Mouse (Mus musculus) limb, embryonic 14.5 days (tissue): ENCODE data around the gene Fmod. TPM values are rescaled to one million over a fixed set of nuclear protein-coding genes. Genes with fewer than 3 reads are reported as not detected.

ENCODE experiments used
- ATAC-seq: fragments of 200-750 bp; cut with Nextera tagmentation; 2 replicates; pipeline ENCODE4 v1.8.0; 2017; ENCODE audit warnings: low read depth, moderate number of reproducible peaks, moderate TSS enrichment; ENCODE audit not compliant: low FRiP score
- DNase-seq: peaks from one replicate; pipeline ENCODE4 v3.0.0-alpha.2; 2015; ENCODE audit warnings: low spot score
- H3K27ac ChIP-seq: fragments of 300-500 bp; sonication (generic); replicated peaks from 2 replicates; pipeline ENCODE4 v1.5.1; 2014; ENCODE audit warnings: low read depth, mild to moderate bottlenecking, low read length, moderate library complexity, mixed read lengths
- H3K27me3 ChIP-seq: fragments of 300-500 bp; sonication (generic); 2 replicates; pipeline ENCODE4 v1.6.1; 2014; ENCODE audit warnings: low read length, mixed read lengths; ENCODE audit not compliant: control insufficient read depth, insufficient read depth
- H3K36me3 ChIP-seq: fragments of 300-500 bp; sonication (generic); 2 replicates; pipeline ENCODE4 v1.6.1; 2014; ENCODE audit warnings: mild to moderate bottlenecking, low read length, moderate library complexity, mixed read lengths; ENCODE audit not compliant: control insufficient read depth, insufficient read depth
- H3K4me1 ChIP-seq: fragments of 300-500 bp; sonication (generic); 2 replicates; pipeline ENCODE4 v1.6.1; 2014; ENCODE audit warnings: antibody characterized with exemption, low read length, mixed read lengths; ENCODE audit not compliant: control insufficient read depth, insufficient read depth
- H3K4me2 ChIP-seq: fragments of 300-500 bp; sonication (generic); replicated peaks from 2 replicates; pipeline ENCODE4 v1.6.1; 2014; ENCODE audit warnings: low read depth, mild to moderate bottlenecking, low read length, moderate library complexity; ENCODE audit not compliant: severe bottlenecking
- H3K4me3 ChIP-seq: fragments of 300-500 bp; sonication (generic); replicated peaks from 2 replicates; pipeline ENCODE4 v1.5.1; 2014; ENCODE audit warnings: low read length
- H3K9ac ChIP-seq: fragments of 300-500 bp; sonication (generic); 2 replicates; pipeline ENCODE4 v1.6.1; 2014; ENCODE audit warnings: mild to moderate bottlenecking, low read depth, low read length, moderate library complexity; ENCODE audit not compliant: severe bottlenecking
- H3K9me3 ChIP-seq: fragments of 300-500 bp; sonication (generic); 2 replicates; pipeline ENCODE4 v1.6.1; 2016; ENCODE audit warnings: low read length; ENCODE audit not compliant: control insufficient read depth
- POLR2A ChIP-seq: fragments of 200-500 bp; IDR thresholded peaks from 2 replicates; pipeline ENCODE4 v1.8.0; 2012; ENCODE audit warnings: inconsistent platforms, mild to moderate bottlenecking, moderate library complexity, borderline replicate concordance; ENCODE audit not compliant: insufficient read depth, insufficient read length; ENCODE audit errors: extremely low read depth
- WGBS: fragments of 180-500 bp; shearing (Covaris S2); extraction: QIAGEN DNeasy Blood & Tissue Kit; methylation state at CpG from one replicate; pipeline ENCODE4 v1.1.7; 2014; 5-methylcytosine and 5-hydroxymethylcytosine counted together
- polyA plus RNA-seq, 2 experiments: library from polyadenylated mRNA; depleted of rRNA in 1 of 2; stranded (reverse) in 1 of 2; unstranded in 1 of 2; fragments of >200 nt; fragmentation: Nextera tagmentation in 1 of 2; extraction: Ambion mirVana in 1 of 2; gene quantifications; 2 replicates each; pipeline versions ENCODE4 v1.2.1 to v1.2.3; 2012 to 2014

Gene Fmod
- polyA plus RNA-seq, 2 experiments, result 75.1 to 86.7 TPM

DNA sequence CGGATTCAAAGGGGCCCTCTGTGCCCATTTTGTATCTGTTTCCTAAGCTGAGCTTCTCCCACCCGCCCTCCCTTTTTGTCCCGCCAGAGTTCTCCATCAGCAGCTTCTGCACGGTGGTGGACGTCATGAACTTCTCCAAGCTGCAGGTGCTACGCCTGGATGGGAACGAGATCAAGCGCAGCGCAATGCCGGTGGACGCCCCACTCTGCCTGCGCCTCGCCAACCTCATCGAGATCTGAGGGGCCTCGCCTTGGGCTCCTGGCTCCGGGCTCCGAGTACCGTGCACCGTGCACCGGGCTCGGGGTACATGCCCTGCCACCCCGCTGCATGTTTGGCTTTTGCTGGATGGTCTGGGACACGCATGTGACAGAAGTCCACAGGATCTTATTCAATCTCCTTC lies 9.3 kb downstream of the Fmod start:
- H3K27ac ChIP-seq, result no peak overlapping the region
- DNase-seq (no peak), ATAC-seq (no peak)
- no peaks in the 10 kb centered on the region for H3K9me3 ChIP-seq
- H3K4me1 ChIP-seq, result peaks cover 12% of the 10 kb centered on the region
- H3K4me3 ChIP-seq, result peak overlapping the region; percentile 15; the same call in 1 of the 2 replicates
- H3K36me3 ChIP-seq, result no peaks in the 10 kb centered on the region
- TF ChIP-seq POLR2A, result no peak
- H3K9ac ChIP-seq, result 0 out of 2 replicates have a peak overlapping the region, but pooled peaks have one; percentile 38
- WGBS, result 24% methylated on average over 23 of the region's 23 CpGs
- peak overlapping the region; percentile 51 for H3K4me2 ChIP-seq
- H3K27me3 ChIP-seq, result no peaks in the 10 kb centered on the region

DNA sequence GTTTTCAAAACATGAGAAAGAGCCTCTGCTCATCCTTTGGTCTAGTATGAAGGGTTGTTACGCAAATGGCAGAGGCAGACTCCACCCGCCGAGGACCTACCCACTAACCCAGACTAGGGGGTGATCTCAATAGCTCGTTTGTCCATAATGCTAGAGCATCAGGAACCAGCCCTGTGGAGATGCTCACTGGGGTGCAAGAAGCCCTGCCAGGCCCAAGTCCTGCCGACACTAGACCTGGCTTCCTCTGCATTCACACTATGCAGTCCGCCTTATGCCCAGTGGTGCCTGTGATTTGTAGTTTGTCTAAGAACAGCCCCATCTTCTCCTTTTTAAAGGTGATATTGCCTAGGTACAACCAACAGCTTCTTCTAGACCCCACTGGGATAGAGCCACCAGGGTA lies 10.4 kb downstream of the Fmod start:
- DNase-seq, result no peak
- no peak overlapping the region for H3K9ac ChIP-seq
- ATAC-seq, result no peak

DNA sequence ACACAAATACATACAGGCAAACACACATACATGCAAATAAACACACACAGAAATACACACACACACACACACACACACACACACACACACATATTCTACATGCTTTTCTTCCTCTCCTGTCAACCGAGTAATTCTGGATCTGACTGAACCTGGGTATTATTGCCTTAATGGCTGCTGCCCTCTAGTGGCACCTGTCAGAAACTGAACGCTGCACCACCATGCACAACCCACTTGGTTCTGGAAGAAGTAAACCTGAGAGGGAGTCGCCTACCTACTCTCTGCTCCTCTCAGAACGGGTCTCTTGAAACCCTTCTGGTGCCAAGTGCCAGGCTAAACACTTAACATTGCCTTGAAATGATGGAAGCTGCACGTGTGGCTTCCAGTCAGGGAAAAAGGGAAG lies 11.7 kb downstream of the Fmod start:
- H3K9ac ChIP-seq, result no peak overlapping the region
- H3K4me2 ChIP-seq, result no peak overlapping the region
- ATAC-seq, result peak; percentile 76
- H3K27me3 ChIP-seq, result no peaks in the 10 kb centered on the region
- H3K27ac ChIP-seq, result no peak overlapping the region
- DNase-seq, result peak; percentile 87
- WGBS, result 1% methylated on average over 5 of the region's 5 CpGs
- no peaks in the 10 kb centered on the region for H3K36me3 ChIP-seq
- no peak overlapping the region for H3K4me3 ChIP-seq
- peaks cover 1% of the 10 kb centered on the region; the same call in 1 of the 2 replicates for H3K4me1 ChIP-seq
- H3K9me3 ChIP-seq, result no peaks in the 10 kb centered on the region
- no peak for TF ChIP-seq POLR2A

More for the DNA sequence above, 10.4 kb downstream of the Fmod start:
- H3K4me3 ChIP-seq, result no peak overlapping the region
- no peak overlapping the region for H3K4me2 ChIP-seq
- H3K27me3 ChIP-seq, result no peaks in the 10 kb centered on the region
- 81% methylated on average over 6 of the region's 6 CpGs for WGBS
- peaks cover 12% of the 10 kb centered on the region for H3K4me1 ChIP-seq
- H3K9me3 ChIP-seq, result no peaks in the 10 kb centered on the region
- TF ChIP-seq POLR2A, result no peak
- H3K27ac ChIP-seq, result no peak overlapping the region
- H3K36me3 ChIP-seq, result no peaks in the 10 kb centered on the region

DNA sequence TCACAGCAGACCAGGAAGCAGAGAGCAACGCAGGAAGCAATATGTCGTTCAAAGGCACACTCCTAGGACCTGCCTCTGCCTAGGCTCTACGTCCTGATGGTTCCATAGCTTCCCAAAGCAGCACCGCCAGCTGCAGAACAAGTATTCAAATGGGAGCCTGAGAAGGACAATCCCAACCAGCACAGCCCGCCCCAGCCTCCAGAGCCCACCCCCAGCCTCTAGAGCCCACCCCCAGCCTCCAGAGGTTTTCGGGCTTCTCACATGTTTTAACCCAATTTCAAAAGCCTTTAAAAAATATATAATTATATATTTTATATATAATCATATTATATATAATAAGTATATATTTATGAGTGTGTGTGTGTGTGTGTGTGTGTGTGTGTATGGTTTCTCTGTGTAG lies 12.5 kb downstream of the Fmod start:
- DNase-seq (no peak), ATAC-seq (no peak)
- Histone ChIP-seq H3K4me1 (no peaks in the 10 kb centered on the region), H3K36me3 (no peaks in the 10 kb centered on the region), H3K9me3 (no peaks in the 10 kb centered on the region), H3K4me3 (no peak overlapping the region), H3K27ac (no peak overlapping the region), H3K9ac (no peak overlapping the region), H3K4me2 (no peak overlapping the region), H3K27me3 (no peaks in the 10 kb centered on the region)
- no peak for TF ChIP-seq POLR2A
- 71% methylated on average over 6 of the region's 6 CpGs for WGBS

DNA sequence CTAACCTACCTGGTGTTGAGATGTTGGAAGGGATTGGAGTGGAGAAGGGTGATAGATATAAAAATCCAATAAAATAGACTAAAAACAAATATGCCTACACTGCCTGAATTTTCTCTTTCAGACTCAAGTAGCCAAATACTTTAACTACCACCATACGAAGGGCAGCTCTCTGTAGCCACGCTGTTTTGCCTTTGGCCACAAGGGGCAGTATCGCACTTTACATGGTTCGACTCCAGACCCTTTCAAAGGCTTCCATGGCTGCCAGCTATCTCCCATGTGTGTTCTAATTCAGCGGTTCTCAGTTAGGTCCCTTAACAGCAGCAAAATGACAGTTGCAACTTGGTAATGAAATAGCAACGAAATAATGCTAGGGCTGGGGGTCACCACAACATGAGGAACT lies 16.2 kb downstream of the Fmod start:
- H3K9me3 ChIP-seq, result no peaks in the 10 kb centered on the region
- no peaks in the 10 kb centered on the region for H3K36me3 ChIP-seq
- H3K4me1 ChIP-seq, result no peaks in the 10 kb centered on the region
- H3K27me3 ChIP-seq, result no peaks in the 10 kb centered on the region
- H3K4me2 ChIP-seq, result no peak overlapping the region
- ATAC-seq (no peak; the same call in 1 of the 2 replicates), DNase-seq (peak; percentile 84)
- TF ChIP-seq POLR2A, result no peak
- no peak overlapping the region for H3K4me3 ChIP-seq
- H3K9ac ChIP-seq, result no peak overlapping the region
- no peak overlapping the region for H3K27ac ChIP-seq
- WGBS, result 4% methylated on average over 6 of the region's 6 CpGs

DNA sequence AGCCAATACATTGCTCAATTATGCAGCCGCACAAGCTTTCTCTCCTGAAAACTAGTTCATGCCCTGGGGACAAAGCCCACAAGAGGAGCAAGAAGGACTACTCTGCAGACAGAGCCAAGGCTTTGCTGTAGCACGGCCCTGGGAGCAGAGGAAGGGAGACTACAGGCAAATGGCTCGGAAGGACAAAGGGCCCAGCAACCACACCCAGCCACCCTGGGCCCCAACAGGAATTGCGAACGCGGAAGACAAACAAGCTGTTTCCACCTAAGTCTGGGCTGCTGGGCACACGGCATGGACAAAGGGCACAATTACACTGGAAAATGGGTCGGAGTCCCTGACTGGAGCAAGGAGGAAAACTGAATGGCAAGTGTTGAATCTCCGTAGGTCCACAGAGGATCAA lies 18.0 kb downstream of the Fmod start:
- no peaks in the 10 kb centered on the region for H3K9me3 ChIP-seq
- H3K4me3 ChIP-seq, result no peak overlapping the region
- no peak for ATAC-seq
- no peaks in the 10 kb centered on the region for H3K36me3 ChIP-seq
- WGBS, result 77% methylated on average over 9 of the region's 9 CpGs
- H3K27me3 ChIP-seq, result no peaks in the 10 kb centered on the region
- peaks cover 6% of the 10 kb centered on the region; the same call in 1 of the 2 replicates for H3K4me1 ChIP-seq
- no peak overlapping the region for H3K27ac ChIP-seq
- no peak for TF ChIP-seq POLR2A
- no peak overlapping the region for H3K9ac ChIP-seq
- DNase-seq, result no peak
- H3K4me2 ChIP-seq, result no peak overlapping the region
